Mouse (Mus musculus) spleen, postnatal 10 days (tissue): ENCODE data around the gene Kcnmb4.

Source experiments
- DNase-seq, 2 experiments: peaks; one replicate each; pipeline ENCODE4 v3.0.0; 2021 to 2022; ENCODE audit warnings: low spot score in 2 of 2

Kcnmb4 gene

GRCm38 (mm10) chr10:116452771-116453170 lies 20.9 kb downstream of the Kcnmb4 start:
- DNase-seq: no peak

- peak in 1 of 2 experiments; percentile 10 for DNase-seq
Observed at GRCm38 (mm10) chr10:116450621-116451020, 23.1 kb downstream of the Kcnmb4 start.

GRCm38 (mm10) chr10:116448166-116448565 lies 25.5 kb downstream of the Kcnmb4 start:
- peak in 1 of 2 experiments; percentile 6 for DNase-seq

DNA sequence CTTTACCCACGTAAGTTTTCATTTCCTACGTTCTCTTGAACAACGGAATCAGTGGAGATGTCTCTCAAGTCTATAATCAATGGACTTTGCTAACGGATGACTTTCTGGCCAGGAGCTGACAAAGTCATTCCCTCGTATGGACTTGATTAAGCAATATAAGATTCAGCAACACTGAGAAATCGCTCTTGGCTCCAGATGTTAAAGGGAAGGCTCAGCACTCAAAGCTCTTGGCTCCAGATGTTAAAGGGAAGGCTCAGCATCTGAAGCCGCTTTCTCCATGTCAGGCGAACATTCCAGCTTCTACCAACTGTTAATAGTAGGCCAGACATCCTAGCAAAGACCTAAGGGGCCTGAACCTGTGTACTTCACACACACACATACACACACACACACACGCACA lies 26.5 kb downstream of the Kcnmb4 start:
- no peak for DNase-seq

DNA sequence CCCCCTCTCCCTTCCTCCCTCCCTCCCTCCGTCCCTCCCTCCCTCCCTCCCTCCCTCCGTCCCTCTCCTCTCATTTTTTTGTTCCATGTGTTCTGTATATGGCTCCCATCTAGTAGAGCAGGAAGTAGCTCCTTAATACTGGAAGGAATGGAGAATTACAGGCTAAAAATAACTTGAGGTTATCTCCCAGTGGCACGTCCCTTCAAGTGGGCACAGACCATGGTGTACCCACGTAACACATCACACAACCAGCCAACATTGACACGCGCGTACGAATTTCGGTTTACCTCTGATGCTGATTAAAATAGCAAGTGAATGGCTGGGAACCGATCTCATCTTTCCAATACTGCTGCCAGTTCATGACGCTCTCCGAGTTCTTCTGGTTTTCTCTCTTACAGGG lies 27.6 kb downstream of the Kcnmb4 start:
- DNase-seq: no peak

DNA sequence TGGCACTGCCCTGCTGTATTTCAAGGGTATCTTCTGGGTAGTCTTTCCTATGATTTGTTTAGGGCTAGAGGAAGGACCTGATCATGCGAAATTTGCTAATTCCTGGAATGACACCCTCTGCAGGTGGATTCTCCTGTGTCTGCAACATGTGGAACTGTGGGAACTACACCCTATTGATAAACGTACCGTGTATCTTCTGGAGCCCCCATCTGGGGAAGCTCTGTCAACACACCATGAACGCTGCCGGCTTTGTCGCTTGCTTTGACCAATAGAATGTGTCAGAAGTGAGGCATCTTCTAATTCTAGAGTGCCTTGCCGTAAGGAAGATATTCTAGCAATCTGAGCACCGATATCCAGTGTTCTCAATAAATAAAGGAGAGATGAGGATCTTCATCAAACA lies 28.9 kb downstream of the Kcnmb4 start:
- DNase-seq: no peak

DNA sequence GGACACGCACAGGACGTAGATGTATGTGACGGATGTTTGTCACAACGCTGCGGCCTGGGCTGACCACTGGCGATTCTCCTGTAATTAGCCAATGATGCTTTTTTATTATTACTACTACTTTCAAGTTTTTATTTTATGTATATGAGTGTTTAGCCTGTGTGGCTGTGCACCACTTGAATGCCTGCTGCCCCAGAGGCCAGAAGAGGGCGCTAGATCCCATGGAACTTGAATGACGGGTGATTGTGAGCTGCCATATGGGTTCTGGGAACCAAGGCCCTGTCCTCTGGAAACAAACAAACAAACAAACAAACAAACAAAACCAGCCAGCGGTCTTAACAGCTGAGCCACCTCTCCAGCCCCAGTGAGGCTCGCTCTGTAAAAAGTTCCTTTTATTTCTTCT lies 29.3 kb downstream of the Kcnmb4 start:
- DNase-seq: no peak

- no peak for DNase-seq
Observed at GRCm38 (mm10) chr10:116440946-116441345, 32.7 kb downstream of the Kcnmb4 start.

GRCm38 (mm10) chr10:116440088-116440487 lies 33.6 kb downstream of the Kcnmb4 start:
- DNase-seq: no peak

GRCm38 (mm10) chr10:116435455-116435854 lies 38.2 kb downstream of the Kcnmb4 start:
- no peak for DNase-seq

DNA sequence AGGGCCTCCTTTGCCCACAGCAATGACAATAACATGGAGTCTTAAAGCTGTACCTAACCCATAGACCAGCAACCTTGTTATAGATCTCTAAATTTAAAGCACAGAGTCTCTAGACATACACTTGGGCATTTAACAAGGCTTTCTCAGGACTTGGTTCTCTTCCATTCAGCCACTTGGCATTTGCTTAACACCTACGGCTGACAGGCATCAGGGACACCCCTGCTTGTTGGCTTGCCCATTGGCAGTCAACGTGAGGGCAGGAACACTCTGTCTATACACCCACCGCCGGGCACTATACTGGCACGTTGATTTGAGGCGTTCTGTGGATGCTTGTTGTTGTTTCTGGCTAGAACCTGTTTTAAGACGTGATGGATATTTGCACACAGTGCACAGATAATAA lies 41.3 kb downstream of the Kcnmb4 start:
- DNase-seq: no peak

DNA sequence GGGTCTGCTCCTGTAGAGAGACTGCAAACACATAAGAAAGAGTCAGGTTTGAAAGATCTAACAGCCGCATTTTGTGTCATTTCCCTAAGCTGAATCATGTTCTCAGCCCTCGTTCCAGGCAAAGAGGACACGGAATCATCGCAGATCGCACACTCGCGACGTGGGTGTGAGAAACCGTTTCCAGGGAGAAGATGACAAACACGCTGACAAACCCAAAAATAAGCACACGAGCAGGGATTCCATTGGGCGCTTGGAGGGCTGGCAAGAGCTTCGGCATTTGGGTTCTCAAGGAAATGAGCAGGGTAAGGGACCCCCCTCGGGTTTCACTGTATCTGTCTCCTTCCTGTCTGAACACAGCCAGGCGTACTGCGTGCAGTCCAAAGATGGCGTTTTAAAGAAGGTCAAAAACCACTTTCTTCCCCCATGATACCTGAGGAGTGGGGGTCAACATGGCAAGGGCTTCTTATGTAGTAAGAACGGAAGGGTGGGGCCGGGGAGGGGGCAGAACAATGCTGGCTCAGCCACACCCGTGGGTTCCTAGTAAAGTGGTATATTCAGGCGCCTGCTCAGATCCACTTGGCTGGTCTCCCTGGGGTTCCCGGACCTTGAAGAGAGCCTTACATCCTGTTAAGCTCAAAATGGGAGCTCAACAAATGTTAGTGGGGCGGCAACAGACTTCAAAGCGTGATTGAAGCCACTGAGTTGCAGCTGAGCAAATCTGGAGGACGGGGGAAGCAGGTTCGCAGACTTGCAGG lies 45.5 kb downstream of the Kcnmb4 start:
- no peak for DNase-seq

DNA sequence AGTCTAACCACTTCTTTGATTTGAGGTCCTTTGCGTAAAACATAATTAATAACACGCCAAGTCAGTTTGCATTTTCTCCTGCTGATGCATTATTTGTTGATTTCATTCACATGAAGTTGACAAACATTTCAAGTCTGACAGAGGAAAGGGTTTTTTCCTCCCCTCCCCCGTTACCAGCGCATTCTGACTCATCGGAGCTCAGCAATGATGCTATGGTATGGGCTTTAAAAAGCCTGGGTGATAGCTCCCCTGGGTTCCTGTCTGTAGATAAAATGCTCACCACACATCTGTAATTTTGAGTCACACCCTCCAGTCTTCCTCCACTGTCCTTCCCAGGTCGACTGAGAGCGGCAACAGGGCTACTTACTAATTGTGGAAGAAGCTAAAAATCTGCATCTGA lies 47.5 kb downstream of the Kcnmb4 start:
- DNase-seq: no peak

GRCm38 (mm10) chr10:116424921-116425320 lies 48.8 kb downstream of the Kcnmb4 start:
- DNase-seq: no peak

DNA sequence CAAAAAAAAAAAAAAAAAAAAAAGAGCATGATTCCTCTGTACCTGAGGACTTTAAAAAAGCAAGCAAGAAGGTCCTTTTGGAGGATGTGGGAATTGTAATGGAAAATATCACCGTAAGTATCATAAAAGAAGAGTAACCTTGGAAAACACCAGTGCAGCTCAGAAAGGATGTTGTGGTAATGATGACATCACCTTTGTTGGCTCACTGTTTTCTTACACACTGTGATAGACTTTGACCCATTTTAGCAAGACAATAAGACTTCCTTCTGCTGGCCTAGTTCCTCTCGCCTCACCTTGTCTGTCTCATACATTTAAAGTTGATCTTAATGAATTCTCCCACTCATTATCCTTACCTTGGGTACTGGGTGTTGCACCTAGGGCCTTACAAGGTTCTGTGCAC lies 51.1 kb downstream of the Kcnmb4 start:
- DNase-seq: no peak

DNA sequence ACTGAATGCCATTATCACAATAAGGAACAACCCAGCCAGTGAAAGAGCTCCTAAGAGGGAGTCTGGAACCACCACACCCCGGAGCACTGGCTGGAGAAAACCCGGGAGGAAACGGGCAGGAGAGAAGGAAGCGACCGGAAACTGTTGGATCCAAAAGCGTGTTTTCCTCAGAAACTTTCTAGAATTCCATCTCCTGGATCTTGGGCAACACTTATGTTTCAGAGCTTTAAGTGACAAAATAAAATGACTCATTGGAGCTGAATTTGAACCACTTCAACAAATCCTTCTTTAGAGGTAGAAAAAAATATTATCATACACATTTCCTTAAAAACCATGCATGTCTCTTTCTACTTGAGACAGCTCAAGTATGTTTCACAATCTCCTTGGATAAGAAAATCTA lies 52.7 kb downstream of the Kcnmb4 start:
- no peak for DNase-seq

- no peak for DNase-seq
Observed at GRCm38 (mm10) chr10:116418121-116418726, 55.5 kb downstream of the Kcnmb4 start.

DNA sequence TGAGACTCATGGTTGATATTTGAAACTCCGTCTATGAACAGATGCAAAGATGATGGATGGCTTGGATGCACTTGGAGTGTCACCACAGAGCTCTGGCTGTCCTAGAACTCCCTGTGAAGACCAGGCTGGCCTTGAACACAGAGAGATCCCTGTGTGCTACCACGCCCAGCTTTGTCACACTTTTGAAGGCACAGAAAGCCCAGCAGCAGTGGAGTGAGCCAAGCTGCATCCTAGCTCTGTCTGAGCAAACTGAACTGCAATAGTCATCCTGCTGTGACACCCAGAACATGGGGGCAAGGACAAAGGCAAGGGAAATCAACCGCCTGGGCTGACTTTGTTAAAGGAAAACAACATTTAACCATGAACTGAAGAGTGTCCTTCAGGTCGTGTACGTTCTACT lies 57.0 kb downstream of the Kcnmb4 start:
- DNase-seq: no peak

GRCm38 (mm10) chr10:116416142-116416541 lies 57.5 kb downstream of the Kcnmb4 start:
- DNase-seq: no peak

- no peak for DNase-seq
Observed at GRCm38 (mm10) chr10:116410826-116411225, 62.9 kb downstream of the Kcnmb4 start.

DNA sequence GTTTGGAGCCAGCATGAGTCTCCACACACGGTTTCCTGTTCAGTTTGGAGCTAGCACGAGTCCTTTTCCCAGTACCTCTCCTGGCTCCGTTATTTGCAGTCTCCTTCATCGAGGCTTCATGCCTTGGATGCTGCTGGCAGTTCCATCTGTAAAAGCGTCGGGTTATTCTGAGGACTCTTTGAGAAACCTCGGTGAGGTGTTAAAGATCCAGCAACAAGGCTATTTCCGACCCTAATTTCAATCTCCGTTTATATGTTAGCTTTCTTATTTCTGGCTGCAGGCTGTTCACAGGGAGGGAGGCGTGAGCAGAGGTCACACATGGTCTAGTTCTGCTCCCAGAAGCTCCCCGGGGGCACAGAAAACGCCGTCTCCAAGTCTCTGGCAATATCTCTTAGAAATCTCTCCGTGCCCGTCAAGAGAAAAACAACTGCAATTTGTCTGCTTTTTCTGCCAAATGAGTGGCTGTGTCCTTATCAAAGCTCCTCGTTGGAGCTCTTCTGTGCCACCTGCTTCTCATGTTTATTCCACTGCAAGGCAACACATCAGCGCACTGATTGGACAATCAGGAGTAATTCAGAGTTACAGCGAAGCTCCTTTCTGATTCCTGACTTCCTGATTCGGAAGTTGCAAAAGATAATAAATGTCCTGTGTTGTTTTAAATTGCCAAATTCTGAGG lies 65.9 kb downstream of the Kcnmb4 start:
- DNase-seq: no peak

DNA sequence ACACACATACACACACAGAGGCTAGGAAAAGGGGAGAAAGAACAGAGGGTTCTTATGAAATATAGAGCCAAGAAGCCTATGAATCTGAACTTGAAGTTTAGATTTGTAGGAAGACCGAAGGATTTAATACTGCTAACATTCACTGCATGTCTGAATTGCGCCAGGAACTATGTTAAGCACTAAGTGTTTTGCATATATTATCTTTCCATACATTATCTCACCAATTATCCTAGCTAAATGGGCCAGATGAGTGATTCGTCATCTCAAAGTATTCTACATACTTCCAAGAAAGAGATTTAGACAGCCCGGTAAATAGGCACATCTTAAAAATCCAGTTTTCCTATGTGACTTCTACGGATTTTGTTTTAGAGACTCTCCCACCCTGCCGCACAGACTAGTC lies 68.7 kb downstream of the Kcnmb4 start:
- no peak for DNase-seq

DNA sequence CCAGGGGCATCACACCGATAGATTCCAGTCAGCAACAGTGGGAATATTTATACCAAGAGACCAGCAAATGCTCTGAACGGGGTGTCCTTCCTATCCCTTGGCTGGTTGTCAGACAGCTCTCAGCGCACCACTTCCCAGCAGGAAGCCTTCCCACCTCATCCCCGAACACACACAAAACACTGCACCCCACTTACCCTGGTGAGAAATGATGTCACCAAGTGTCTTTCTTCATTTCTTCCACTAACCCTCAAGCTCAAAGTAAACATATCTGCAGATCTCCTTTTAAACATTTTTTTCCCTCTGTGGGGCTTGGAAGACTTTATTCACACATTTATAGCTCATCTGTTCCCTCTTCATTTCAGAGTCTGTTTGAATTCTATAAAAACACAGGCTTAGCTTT lies 70.0 kb downstream of the Kcnmb4 start:
- DNase-seq: no peak
